Mouse (Mus musculus) cerebellum, adult (tissue): ENCODE data around the gene Pde4b.

ENCODE experiments used
- ATAC-seq: cut with Nextera tagmentation; 2 replicates; pipeline ENCODE4 v1.9.2; 2017; ENCODE audit warnings: mild to moderate bottlenecking, moderate library complexity, mixed read lengths; ENCODE audit not compliant: insufficient number of reproducible peaks, low FRiP score, low TSS enrichment

Pde4b gene

GRCm38 (mm10) chr4:102374614-102375013 is 287.3 kb downstream of the Pde4b start:
- ATAC-seq, result no peak

- ATAC-seq, result no peak
Measured at GRCm38 (mm10) chr4:102382763-102383505, 295.6 kb downstream of the Pde4b start.

- ATAC-seq, result no peak
Measured at GRCm38 (mm10) chr4:102393605-102394004, 306.3 kb downstream of the Pde4b start.

- no peak for ATAC-seq
Measured at GRCm38 (mm10) chr4:102397334-102397733, 310.0 kb downstream of the Pde4b start.

GRCm38 (mm10) chr4:102398512-102398911 is 311.2 kb downstream of the Pde4b start:
- no peak for ATAC-seq

- no peak for ATAC-seq
Measured at GRCm38 (mm10) chr4:102406848-102407247, 319.5 kb downstream of the Pde4b start.

- ATAC-seq, result no peak
Measured at GRCm38 (mm10) chr4:102408132-102408531, 320.8 kb downstream of the Pde4b start.

GRCm38 (mm10) chr4:102408938-102409337 is 321.6 kb downstream of the Pde4b start:
- 0 out of 2 replicates have a peak, but pooled peaks have one; percentile 36 for ATAC-seq

- ATAC-seq, result no peak
Measured at GRCm38 (mm10) chr4:102413101-102413500, 325.8 kb downstream of the Pde4b start.

GRCm38 (mm10) chr4:102413794-102414193 is 326.5 kb downstream of the Pde4b start:
- ATAC-seq, result peak; percentile 45; the same call in 1 of the 2 replicates

GRCm38 (mm10) chr4:102414610-102415009 is 327.3 kb downstream of the Pde4b start:
- no peak for ATAC-seq

- ATAC-seq, result no peak
Measured at GRCm38 (mm10) chr4:102420794-102421397, 333.6 kb downstream of the Pde4b start.

GRCm38 (mm10) chr4:102421398-102421859 is 334.1 kb downstream of the Pde4b start:
- no peak for ATAC-seq

GRCm38 (mm10) chr4:102424104-102424503 is 336.8 kb downstream of the Pde4b start:
- no peak for ATAC-seq

GRCm38 (mm10) chr4:102425422-102425821 is 338.1 kb downstream of the Pde4b start:
- no peak for ATAC-seq

- ATAC-seq, result no peak
Measured at GRCm38 (mm10) chr4:102429730-102430341, 342.5 kb downstream of the Pde4b start.

- peak; percentile 75 for ATAC-seq
Measured at GRCm38 (mm10) chr4:102432040-102432782, 344.9 kb downstream of the Pde4b start.

- ATAC-seq, result no peak
Measured at GRCm38 (mm10) chr4:102439401-102440118, 352.2 kb downstream of the Pde4b start.

GRCm38 (mm10) chr4:102440119-102440481 is 352.8 kb downstream of the Pde4b start:
- ATAC-seq, result no peak

- no peak for ATAC-seq
Measured at GRCm38 (mm10) chr4:102443533-102443932, 356.2 kb downstream of the Pde4b start.
